Mouse (Mus musculus) adrenal gland, postnatal 25 days (tissue): ENCODE measurements around the gene Ccna2. TPM values are rescaled to one million over a fixed set of nuclear protein-coding genes. Genes with fewer than 3 reads are reported as not detected.

ENCODE experiments used
- DNase-seq: peaks from one replicate; pipeline ENCODE4 v3.0.0; 2021; ENCODE audit warnings: mixed read lengths
- total RNA-seq: library from RNA; stranded (reverse); gene quantifications from 2 replicates; pipeline ENCODE4 v1.2.3, GENCODE M21; 2021

Ccna2 gene
- total RNA-seq, 1 experiment from 2014 or later, result 11.9 TPM

DNA sequence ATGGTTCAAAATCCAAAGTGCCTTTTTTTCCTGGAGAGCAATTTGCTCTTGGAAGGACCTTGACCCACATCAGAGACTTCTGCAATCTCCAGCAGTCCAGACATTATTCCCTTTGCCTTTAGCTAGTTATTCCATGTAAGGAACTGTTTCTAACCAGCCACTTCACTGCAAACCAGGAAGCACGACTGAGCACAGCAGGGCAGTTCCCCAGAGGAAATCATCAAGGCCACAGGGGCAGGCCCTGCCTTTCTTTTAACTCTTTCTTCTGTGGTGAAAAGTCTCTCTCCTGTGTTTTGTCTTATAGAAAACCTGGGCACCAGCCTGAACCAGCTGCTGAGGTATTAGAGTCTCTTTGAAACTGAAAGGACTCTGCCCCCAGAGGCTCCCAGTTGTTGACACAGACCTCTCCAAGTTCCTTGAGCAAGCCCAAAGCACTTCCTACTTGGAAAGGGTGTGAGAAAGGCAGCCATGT is 38.7 kb downstream of the Ccna2 start:
- DNase-seq, result no peak

DNA sequence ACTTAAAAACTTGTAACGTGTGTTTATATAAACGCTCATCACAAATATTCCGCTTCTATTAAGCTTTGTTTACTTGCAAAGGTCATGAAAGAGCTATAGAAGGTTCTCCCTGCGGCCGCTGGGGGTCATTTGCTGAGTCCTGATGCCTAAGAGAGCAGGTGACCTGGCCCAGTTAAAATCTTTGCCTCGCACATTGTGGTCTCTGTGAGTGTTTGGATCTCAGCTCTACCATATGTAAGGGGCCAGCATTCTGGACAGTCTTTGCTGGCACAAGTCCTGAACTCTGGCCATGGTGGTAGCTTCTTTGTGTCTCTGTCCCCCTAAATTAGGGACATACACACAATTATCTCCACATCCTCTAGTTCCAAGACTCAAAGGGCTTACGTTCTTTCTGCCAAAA is 39.2 kb downstream of the Ccna2 start:
- no peak for DNase-seq

DNA sequence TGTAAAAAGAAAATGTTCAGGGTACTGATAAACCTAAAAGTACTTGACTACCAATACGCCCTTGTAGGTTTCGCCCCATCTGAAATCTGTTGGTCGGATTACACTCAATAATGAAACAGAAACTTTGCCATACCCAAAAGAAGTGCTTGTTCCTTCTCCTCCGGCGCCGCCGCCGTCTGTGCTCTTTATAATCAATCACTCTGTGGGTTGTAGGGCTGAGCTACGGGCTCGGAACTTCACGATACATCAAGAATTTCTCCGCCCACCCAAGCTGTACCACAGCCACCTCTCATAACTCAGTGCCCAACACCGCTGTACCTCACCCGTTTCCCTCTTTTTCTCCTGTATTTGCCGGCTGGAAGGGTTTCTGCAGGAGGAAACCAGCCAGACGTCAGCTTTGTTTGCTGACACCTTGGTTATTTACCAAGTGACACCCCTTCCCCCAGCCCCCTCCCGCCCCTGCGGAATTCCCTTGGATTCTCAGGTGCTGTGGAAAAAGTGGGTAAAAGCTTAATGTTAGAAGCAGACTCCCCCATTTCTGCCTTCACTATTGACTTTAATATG is 39.9 kb downstream of the Ccna2 start:
- no peak for DNase-seq

DNA sequence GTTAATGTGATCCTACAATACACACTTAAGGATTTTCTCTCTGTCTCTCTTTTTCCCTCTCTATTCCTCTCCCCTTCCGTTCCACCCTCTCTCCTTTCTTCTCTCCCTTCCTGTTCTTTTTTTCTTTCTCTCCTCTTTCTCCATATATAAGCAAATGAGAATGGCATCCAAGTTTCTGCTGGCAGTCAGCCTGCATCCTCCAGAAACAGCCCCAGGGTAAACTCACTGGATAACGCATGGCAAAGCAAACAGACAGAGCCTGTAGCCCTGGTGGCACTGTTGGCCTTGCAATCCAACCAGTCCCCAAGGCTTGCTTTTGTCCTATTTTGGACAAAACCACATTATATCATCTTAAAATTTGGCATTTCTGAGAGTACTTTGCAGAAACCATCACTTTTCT is 40.7 kb downstream of the Ccna2 start:
- no peak for DNase-seq

DNA sequence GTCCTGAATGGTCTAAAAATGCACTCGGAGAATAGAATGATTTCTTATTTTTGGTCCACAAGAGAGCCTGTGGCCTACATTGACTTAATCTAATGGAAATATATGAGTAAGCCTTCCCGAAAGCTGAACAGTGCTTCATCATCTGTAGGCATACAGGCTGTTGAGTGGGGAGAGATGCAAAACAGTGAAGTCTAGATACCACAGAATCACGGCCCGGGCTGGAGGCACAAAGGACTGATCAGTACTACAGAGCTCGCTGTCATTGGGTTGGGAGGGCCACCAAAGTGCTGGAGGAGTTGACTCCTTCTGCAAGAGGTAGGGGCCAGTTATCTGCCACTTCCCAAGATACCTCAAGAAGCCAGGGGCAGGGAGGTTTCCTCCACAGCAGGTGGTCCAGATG is 41.2 kb downstream of the Ccna2 start:
- no peak for DNase-seq

DNA sequence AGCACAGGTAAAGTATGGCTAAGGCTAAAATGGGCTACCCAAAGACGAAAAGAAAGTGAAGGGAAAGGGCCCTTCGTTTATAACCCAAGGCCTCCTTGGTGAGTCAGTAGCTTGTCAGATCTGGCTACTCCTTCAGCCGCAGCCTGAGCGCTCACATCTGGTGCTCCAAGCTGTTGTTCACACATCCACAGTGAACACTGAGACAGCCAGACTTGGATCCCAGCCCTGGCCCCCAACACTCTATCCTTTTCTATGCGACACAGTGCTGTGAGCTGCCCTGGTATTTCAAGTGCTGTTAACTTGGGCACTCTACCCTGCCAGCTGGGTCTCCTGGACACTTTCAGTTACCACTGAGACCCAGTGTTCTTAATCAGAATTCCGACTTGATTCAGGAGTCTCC is 41.6 kb downstream of the Ccna2 start:
- DNase-seq, result no peak

DNA sequence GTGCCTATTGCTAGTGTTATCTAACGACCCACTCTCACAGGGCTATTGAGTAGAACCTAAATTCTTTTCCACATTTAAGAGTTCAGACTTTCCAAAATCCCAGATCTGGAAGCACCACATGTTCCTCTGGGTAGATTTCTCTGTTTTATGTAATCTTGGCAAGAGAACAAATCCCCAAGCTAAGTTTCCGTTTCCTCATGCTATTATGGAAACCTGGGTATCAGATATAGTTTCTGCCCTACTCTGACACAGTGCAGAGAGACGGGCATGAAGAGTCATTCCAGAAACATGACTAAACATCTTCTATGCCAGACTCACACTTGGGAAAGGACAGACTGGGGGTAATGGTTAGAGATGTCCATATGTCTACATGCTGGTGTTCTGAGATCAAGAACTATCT is 47.5 kb downstream of the Ccna2 start:
- no peak for DNase-seq

DNA sequence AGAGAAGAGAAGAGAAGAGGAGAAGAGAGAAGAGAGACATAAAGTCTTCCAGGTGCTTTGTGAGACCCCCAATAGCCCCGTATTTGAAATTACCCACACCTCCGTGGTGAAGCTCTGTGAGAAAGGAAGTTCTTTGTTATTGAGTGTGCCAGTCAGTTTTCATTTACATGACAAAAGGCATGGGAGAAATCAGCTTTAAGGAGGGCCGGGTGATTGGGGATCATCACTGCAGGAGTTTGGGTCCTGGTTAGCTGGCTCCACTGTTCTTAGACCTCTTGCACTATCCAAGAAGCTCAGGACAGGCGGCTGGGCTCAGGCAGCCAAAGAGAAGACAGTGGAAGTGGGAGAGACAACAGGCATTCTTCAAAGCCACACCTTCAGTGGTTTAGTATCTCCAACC is 49.8 kb downstream of the Ccna2 start:
- no peak for DNase-seq

DNA sequence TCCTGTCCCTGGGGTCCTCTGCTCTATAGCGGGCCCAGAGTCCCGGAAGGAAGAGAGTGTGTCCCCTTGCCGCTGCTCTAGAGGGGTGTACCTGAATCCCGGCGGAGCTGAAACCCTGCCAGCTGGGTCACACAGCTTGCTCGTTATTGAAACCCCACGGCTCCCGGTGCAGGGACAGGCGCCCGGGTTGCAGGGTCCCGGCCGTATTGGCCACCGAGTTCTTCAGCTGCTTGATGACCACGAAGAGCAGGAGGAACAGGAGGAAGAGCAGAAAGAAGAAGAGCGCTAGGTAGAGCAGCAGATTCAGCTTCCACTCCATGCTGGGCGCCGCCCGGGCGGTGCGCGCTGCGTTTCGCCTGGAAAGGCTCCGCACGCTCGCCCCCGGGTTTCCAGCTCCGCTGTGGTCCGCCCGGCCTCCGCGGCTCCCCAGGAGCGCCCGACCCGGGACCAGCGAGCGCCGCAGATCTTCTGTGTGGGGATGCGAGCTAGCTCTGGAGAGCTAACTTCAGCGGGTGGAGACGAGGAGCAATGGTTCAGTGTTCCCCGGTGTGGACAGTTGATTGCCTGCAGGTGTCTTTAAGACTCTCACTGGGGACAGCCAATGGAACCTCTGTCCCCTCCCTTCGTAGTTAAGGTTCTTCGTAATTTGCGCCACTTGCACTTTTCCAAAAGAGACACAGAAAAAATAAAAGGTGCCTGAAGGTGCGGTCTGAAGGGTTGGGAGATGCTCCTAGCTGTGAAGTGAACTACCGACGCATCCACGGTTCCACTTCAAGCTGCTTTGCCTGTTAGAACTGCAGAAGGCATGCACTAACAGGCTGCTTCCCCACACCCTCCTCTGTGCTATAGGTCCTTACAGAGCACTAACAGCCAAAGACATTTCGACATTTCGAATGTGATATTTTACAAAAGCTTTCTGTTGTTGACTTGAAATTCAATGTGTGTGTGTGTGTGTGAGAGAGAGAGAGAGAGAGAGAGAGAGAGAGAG is 50.6 kb downstream of the Ccna2 start, which contains the start of gene Gm11549:
Gene Gm11549 (minus strand): TSS at position 741 of the 988 bp plus-strand sequence.
- DNase-seq, result peak; percentile 34

DNA sequence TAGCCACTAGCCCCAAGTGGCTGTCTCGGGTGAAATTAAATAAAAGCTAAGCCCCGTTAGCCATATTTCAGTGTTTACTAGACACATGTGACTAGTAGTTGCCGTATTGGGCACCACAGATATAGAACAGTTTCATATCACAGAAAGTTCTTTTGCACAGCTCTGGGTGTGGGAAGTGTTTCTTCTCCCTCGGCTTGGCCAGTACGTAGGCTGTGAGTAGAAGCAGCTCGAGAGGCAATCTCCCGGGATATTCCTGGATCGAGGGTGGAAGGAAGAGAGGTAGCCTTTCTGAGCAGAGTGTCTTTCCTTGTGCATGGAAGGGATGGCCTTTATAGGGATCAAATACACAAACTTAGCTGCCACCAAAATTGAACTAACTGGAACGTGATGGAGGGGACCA is 55.8 kb downstream of the Ccna2 start:
- no peak for DNase-seq

Other genes starting within 250 kb of the Ccna2 start
- 592 and 680 TPM in 2 replicates for gene Anxa5, start 96.3 kb downstream of the Ccna2 start, total RNA-seq
- 1.1 and 1.8 TPM in 2 replicates for gene 1810062G17Rik, start 96.2 kb downstream of the Ccna2 start, total RNA-seq
- not detected in 2 replicates for gene Gm11549, start 50.3 kb downstream of the Ccna2 start, total RNA-seq
- 30.9 and 35.0 TPM in 2 replicates for gene Exosc9, start 19.5 kb downstream of the Ccna2 start, total RNA-seq
- 10.7 and 12.4 TPM in 2 replicates for gene Bbs7, start 41.3 kb upstream of the Ccna2 start, total RNA-seq
- gene Trpc3, start 118.0 kb upstream of the Ccna2 start, total RNA-seq, result 2.0 and 4.7 TPM in 2 replicates